18 mouse cellular contexts compared by ENCODE assay signal in genomic region chr17:3204826-3205405, GRCm38 (mm10).
A peak's percentile ranks its signal among the peaks of the same experiment; 100 is the strongest.
DNase-seq lines count a peak whose midpoint lies in the region; ATAC-seq and TF ChIP-seq lines count a peak whose summit lies in the region.
"Had no signal": no experiment of that assay in that cellular context is flagged by ENCODE, and none has a peak within 500 bp of the region (broad histone marks: within the 10 kb centered on the region; RNA-seq: fewer than 3 reads in every experiment).

No protein-coding gene starts in this region.

- no peak overlapping the region for H3K4me3 ChIP-seq in liver, postnatal 0 days (ENCODE audit: low read depth, low read length)
- 0 out of 2 replicates have a peak overlapping the region, but pooled peaks have one; percentile 15 for H3K4me3 ChIP-seq in bone marrow macrophage, adult 2 months (ENCODE audit: insufficient read depth, low read length)
- H3K4me3 ChIP-seq in forebrain, postnatal 0 days (ENCODE audit: low read depth, low read length): no peak overlapping the region
- H3K4me3 ChIP-seq: embryonic facial prominence, embryonic 13.5 days; heart, embryonic 12.5 days; hindbrain, embryonic 10.5 days; kidney, embryonic 15.5 days had no signal

- no peaks in the 10 kb centered on the region for H3K4me1 ChIP-seq in liver, postnatal 0 days (ENCODE audit: insufficient read depth)
- H3K4me1 ChIP-seq in bone marrow macrophage, adult 2 months (ENCODE audit: control insufficient read depth, insufficient read depth, low read length): peaks cover 46% of the 10 kb centered on the region
- peaks cover 8% of the 10 kb centered on the region; the same call in 1 of the 2 replicates for H3K4me1 ChIP-seq in forebrain, postnatal 0 days (ENCODE audit: insufficient read depth)
- H3K4me1 ChIP-seq: hindbrain, embryonic 10.5 days had no signal

- no peak overlapping the region for H3K9ac ChIP-seq in liver, postnatal 0 days (replicated peaks)
- H3K9ac ChIP-seq in forebrain, postnatal 0 days: no peak overlapping the region
- H3K9ac ChIP-seq: embryonic facial prominence, embryonic 13.5 days; heart, embryonic 12.5 days; kidney, embryonic 15.5 days; lung, embryonic 14.5 days had no signal

- 39% methylated on average over 7 of the region's 7 CpGs for WGBS in liver, postnatal 0 days (ENCODE audit: insufficient replicate concordance)
- 91% methylated on average over 7 of the region's 7 CpGs for WGBS in forebrain, postnatal 0 days

- H3K9me3 ChIP-seq in liver, postnatal 0 days (ENCODE audit: low read length): no peaks in the 10 kb centered on the region
- H3K9me3 ChIP-seq in forebrain, postnatal 0 days (ENCODE audit: low read length): no peaks in the 10 kb centered on the region
- H3K9me3 ChIP-seq: embryonic facial prominence, embryonic 13.5 days; heart, embryonic 12.5 days; hindbrain, embryonic 10.5 days; kidney, embryonic 15.5 days had no signal

- TF ChIP-seq POLR2A in bone marrow macrophage, adult 2 months (IDR thresholded peaks at IDR 0.05; ENCODE audit: borderline replicate concordance, low read depth, low read length): no peak

- no peak for TF ChIP-seq EP300 in liver, postnatal 0 days (IDR thresholded peaks at IDR 0.05; ENCODE audit: low read depth)

- no peak for DNase-seq in liver, postnatal 0 days
- no peak for DNase-seq in liver
- peak; percentile 18 for DNase-seq in A20 (ENCODE audit: low read depth, low spot score)
- DNase-seq in urinary bladder, adult 2 months (ENCODE audit: low spot score): no peak
- no peak for DNase-seq in forebrain, postnatal 0 days
- DNase-seq: cerebellum, adult 11 months; gastrocnemius, postnatal 14 days; lung, embryonic 14.5 days; midbrain, embryonic 14.5 days; right cerebral cortex, postnatal 25 days; thymus, adult 2 months had no signal

- no peak for TF ChIP-seq CTCF in liver, postnatal 0 days (IDR thresholded peaks at IDR 0.05; ENCODE audit: low read depth)
- TF ChIP-seq CTCF in bone marrow macrophage, adult 2 months (IDR thresholded peaks at IDR 0.05; ENCODE audit: low read depth, low read length): no peak
- TF ChIP-seq CTCF in forebrain, postnatal 0 days (IDR thresholded peaks at IDR 0.05; ENCODE audit: low read depth): no peak

- 0 out of 2 replicates have a peak, but pooled peaks have one; percentile 45 for ATAC-seq in liver, postnatal 0 days
- 0 out of 2 replicates have a peak, but pooled peaks have one; percentile 28 for ATAC-seq in megakaryocyte-erythroid progenitor cell, adult 5-6 weeks (replicated peaks; ENCODE audit: low FRiP score, low TSS enrichment, poor library complexity, severe bottlenecking)
- ATAC-seq in activated CD4-positive, CD25-positive, alpha-beta regulatory T cell, adult 4 months: no peak
- no peak for ATAC-seq in forebrain, postnatal 0 days

- H3K36me3 ChIP-seq in liver, postnatal 0 days (replicated peaks; ENCODE audit: insufficient read depth, low read length): peaks cover 23% of the 10 kb centered on the region
- peaks cover 7% of the 10 kb centered on the region; the same call in 1 of the 2 replicates for H3K36me3 ChIP-seq in forebrain, postnatal 0 days (ENCODE audit: insufficient read depth)

- H3K4me2 ChIP-seq in liver, postnatal 0 days (ENCODE audit: low read depth, low read length): no peak overlapping the region
- no peak overlapping the region for H3K4me2 ChIP-seq in forebrain, postnatal 0 days (ENCODE audit: low read depth)
- H3K4me2 ChIP-seq: embryonic facial prominence, embryonic 13.5 days; heart, embryonic 12.5 days; kidney, embryonic 15.5 days; lung, embryonic 14.5 days had no signal

- H3K27ac ChIP-seq in liver, postnatal 0 days (ENCODE audit: low read depth): no peak overlapping the region
- H3K27ac ChIP-seq in bone marrow macrophage, adult 2 months (ENCODE audit: insufficient read depth, low read depth, low read length): peak overlapping the region; percentile 64; the same call in 1 of the 2 replicates
- H3K27ac ChIP-seq in forebrain, postnatal 0 days (ENCODE audit: low read depth, low read length): no peak overlapping the region
- H3K27ac ChIP-seq: embryonic facial prominence, embryonic 13.5 days; hindbrain, embryonic 10.5 days; kidney, embryonic 15.5 days had no signal

- H3K27me3 ChIP-seq in liver, postnatal 0 days (ENCODE audit: insufficient read depth, low read length): no peaks in the 10 kb centered on the region
- H3K27me3 ChIP-seq in forebrain, postnatal 0 days (ENCODE audit: insufficient read depth, low read length): no peaks in the 10 kb centered on the region
- H3K27me3 ChIP-seq: embryonic facial prominence, embryonic 13.5 days; heart, embryonic 12.5 days; kidney, embryonic 15.5 days had no signal

Comparison
In these comparisons a context has a peak if more than half of its experiments do, and no peak if none do; other contexts are left out.
1. ATAC-seq: peak in liver, postnatal 0 days (single experiment) and megakaryocyte-erythroid progenitor cell, adult 5-6 weeks (single experiment); none in activated CD4-positive, CD25-positive, alpha-beta regulatory T cell, adult 4 months (single experiment) and forebrain, postnatal 0 days (single experiment).